Mouse (Mus musculus) gastrocnemius, adult 2 months (tissue): Measurements from ENCODE around the gene Slc30a7. TPM values are rescaled to one million over a fixed set of nuclear protein-coding genes. Genes with fewer than 3 reads are reported as not detected.
"Not testable (repeated sequence)": the region's sequence is repeated elsewhere in the genome, so short reads cannot be mapped to it uniquely, and the experiment has no call there.

Experiments
- DNase-seq: peaks from one replicate; pipeline ENCODE4 v3.0.0; 2022
- H3K27ac ChIP-seq: fragments of 200-600 bp; 2 replicates; pipeline ENCODE4 v1.8.1; 2022; ENCODE audit warnings: mild to moderate bottlenecking
- H3K4me3 ChIP-seq: fragments of 200-600 bp; 2 replicates; pipeline ENCODE4 v1.8.1; 2022; ENCODE audit warnings: mild to moderate bottlenecking, moderate library complexity
- CTCF ChIP-seq: fragments of 200-600 bp; IDR thresholded peaks from 2 replicates; pipeline ENCODE4 v1.8.1; 2022; ENCODE audit warnings: antibody characterized with exemption, mild to moderate bottlenecking, moderate library complexity
- intact Hi-C: fragments of 180-260 bp; cut with DNase I; formaldehyde crosslinking; loops from one replicate; pipeline ENCODE4 v1.15.1; 2025
- microRNA-seq: library from miRNA; unstranded; fragments of <30 nt; microRNA quantifications from one replicate; pipeline ENCODE4 v1.2.0, GENCODE M21; 2021
- total RNA-seq, 2 experiments: library from RNA; stranded (reverse); gene quantifications; 2 replicates each; pipeline ENCODE4 v1.2.3; 2021

Slc30a7 gene
- total RNA-seq, 2 experiments from 2014 or later = 4.8 to 5.5 TPM

DNA sequence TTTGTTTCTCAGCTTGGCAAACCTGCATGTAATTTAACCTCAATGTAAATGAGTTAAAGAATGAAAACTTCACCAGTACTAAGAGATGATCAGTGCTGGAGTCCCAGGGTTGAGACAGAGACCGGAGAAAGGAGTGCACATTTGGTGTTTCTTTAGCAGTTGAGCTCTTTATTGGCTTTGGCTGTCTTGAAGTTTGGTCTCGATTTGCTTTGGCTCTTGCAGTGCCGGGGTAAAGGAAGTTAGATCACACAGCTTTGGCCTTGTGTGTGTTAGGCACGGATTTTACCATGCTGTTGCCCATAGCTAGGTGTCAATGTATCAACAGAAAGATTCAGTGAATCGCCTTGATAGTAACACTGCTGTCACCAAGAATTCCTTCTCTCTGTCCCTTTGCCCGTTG, 75.5 kb downstream of the Slc30a7 start:
- no peak for TF ChIP-seq CTCF
- no peak for DNase-seq
- no peak overlapping the region for H3K27ac ChIP-seq
- intact Hi-C loops = no loop called here
- no peak overlapping the region for H3K4me3 ChIP-seq

DNA sequence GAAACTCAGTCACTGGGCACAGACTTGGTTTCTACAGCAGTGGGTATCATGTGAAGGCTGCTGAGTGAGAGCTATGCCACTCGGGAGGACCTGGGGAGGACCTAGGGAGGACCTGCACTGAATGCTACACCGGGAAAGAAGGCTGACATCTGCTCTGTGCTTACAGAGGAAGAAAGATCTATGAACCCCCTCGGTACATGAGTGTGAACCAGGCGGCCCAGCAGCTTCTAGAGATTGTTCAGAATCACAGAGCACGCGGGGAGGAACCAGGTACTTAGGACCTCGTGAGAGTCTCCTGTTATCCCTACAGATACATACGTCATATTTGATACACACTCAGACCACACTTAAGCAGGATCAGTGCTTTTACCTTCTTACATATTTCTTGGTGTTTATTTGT, 80.7 kb downstream of the Slc30a7 start:
- intact Hi-C loops = no loop called here
- no peak overlapping the region for H3K4me3 ChIP-seq
- no peak for DNase-seq
- no peak for TF ChIP-seq CTCF
- no peak overlapping the region for H3K27ac ChIP-seq

- H3K27ac ChIP-seq = peak overlapping the region; percentile 48; the same call in 1 of the 2 replicates
- DNase-seq = no peak
- intact Hi-C loops = no loop called here
- no peak overlapping the region for H3K4me3 ChIP-seq
- TF ChIP-seq CTCF = no peak
These were observed 82.6 kb downstream of the Slc30a7 start for GRCm38 (mm10) chr3:115924401-115925190.

GRCm38 (mm10) chr3:115907406-115907805, 99.8 kb downstream of the Slc30a7 start:
- DNase-seq, H3K4me3 ChIP-seq, intact Hi-C loops, H3K27ac ChIP-seq: not testable (repeated sequence)

- TF ChIP-seq CTCF = no peak
- DNase-seq = no peak
- Histone ChIP-seq H3K4me3 (no peak overlapping the region), H3K27ac (no peak overlapping the region)
- intact Hi-C loops = no loop called here
These were observed 101.6 kb downstream of the Slc30a7 start for GRCm38 (mm10) chr3:115905567-115905966.

DNA sequence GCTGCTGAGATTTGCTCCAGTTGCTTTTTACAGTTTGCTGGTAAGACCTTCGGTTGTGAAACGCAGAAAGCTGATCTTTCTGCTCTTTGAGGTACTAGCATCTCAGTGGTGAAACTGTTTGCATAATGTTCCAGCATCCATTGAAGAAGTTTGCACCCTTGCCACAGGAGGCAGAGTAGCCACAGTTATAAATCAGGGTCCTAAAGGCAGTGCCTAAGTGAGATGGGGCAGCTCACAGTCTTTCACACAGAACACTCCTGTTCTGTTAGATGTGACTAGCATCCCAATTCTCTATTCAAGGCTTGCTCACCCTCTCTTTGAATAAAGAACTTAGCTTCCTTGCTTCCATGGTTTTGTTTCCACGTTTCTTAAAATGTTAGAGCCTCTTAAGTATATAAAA, 102.1 kb downstream of the Slc30a7 start:
- H3K4me3 ChIP-seq = no peak overlapping the region
- intact Hi-C loops = no loop called here
- no peak for DNase-seq
- no peak overlapping the region for H3K27ac ChIP-seq
- no peak for TF ChIP-seq CTCF

DNA sequence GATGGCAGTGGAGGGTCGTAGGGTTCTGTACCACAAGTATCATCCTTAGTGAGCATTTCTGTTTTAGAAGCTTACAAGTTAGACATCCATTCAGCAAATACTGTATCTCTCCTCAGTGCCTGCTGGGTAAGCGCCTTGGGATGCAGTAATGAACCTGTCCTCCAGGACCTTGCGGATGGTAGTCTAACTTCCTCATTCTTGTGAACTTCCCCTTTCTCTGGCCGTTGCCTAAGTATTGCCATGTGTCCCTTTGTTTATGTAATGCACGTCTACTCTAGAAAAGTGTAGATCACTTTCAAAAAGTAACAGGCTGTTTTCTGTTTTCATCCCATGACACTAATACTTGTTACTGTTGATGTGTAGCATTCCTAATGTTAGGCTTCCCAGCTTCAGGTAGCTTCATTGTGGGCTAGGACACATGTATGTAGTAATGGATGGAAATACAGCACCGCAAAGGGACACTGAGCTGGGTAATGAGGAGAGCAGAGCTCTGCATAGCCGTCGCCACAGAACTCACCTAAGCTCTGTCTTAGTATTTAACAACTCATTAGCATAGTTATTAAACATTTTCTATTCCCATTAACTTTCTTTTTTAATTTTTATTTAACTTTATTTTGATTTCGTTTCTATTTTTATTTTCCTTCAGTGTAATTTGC, 104.8 kb downstream of the Slc30a7 start:
- H3K4me3 ChIP-seq = no peak overlapping the region
- no peak for TF ChIP-seq CTCF
- intact Hi-C loops = no loop called here
- no peak overlapping the region for H3K27ac ChIP-seq
- no peak for DNase-seq

- no peak for TF ChIP-seq CTCF
- DNase-seq = no peak
- intact Hi-C loops = no loop called here
- Histone ChIP-seq H3K4me3 (no peak overlapping the region), H3K27ac (no peak overlapping the region)
These were observed 108.8 kb downstream of the Slc30a7 start for GRCm38 (mm10) chr3:115898354-115898948.

DNA sequence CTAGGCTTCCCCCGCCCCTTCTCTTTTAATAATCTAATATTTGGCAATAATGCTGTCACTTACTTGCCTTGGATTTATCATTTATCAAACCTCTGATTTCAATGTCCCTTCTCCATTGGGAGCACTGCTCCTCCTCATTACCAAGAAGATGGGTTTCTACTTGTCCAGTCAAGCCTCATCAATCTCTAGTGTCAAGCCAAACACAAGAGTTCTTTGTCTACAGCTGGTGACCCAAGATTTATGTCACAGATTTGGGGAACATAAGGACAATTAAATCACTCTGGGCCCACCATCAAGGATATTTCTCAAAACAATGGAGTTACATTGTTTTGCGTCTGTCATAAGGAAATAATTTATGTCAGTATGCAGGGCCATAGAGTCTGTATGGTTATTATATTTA, 114.0 kb downstream of the Slc30a7 start:
- no peak overlapping the region for H3K4me3 ChIP-seq
- no peak for TF ChIP-seq CTCF
- H3K27ac ChIP-seq = no peak overlapping the region
- intact Hi-C loops = no loop called here
- no peak for DNase-seq

DNA sequence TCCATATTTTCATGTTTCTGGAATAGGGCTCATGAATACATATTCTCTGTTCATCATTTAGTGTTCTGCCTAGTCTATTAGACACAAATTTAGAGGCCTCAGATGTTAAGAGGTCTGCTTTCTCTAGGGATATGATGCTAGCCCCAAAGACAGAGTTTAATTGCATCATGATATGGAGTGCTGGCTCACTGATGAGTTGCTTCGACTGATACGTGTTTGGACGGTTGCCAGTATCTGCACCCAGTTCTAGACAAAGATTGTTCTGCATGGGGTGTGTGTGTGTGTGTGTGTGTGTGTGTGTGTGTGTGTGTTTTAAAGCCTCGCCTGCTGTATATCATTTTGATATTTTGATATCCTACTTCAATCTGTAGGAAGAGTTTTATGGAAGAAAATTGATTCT, 114.9 kb downstream of the Slc30a7 start:
- no peak for DNase-seq
- intact Hi-C loops = no loop called here
- TF ChIP-seq CTCF = no peak
- H3K4me3 ChIP-seq = no peak overlapping the region
- no peak overlapping the region for H3K27ac ChIP-seq

Small RNA genes within 50 kb of the gene (microRNA-seq; reads per million reads assigned to microRNA genes)
- gene Mir669n = not detected

Other genes with a start within 250 kb of the Slc30a7 start
- 1 to 10 TPM; 6.1 to 6.4 TPM for gene Dph5, start 119.6 kb downstream of the Slc30a7 start, total RNA-seq
- gene Extl2, start 56 bp upstream of the Slc30a7 start, total RNA-seq = 10 to 100 TPM in 1 of 2 experiments, 1 to 10 TPM in 1; 8.7 to 11.6 TPM
- 1 to 10 TPM; 2.2 to 2.8 TPM for gene Vcam1, start 122.3 kb upstream of the Slc30a7 start, total RNA-seq
- gene Gpr88, start 246.1 kb upstream of the Slc30a7 start, total RNA-seq = not detected